Mouse (Mus musculus): ENCODE measurements around the gene Ugcg. TPM values are rescaled to one million over a fixed set of nuclear protein-coding genes. Genes with fewer than 3 reads are reported as not detected.

Ugcg gene
- polyA plus RNA-seq, 2 experiments, result 15.3 to 34.0 TPM

- Histone ChIP-seq H3K27me3 (ENCODE audit: control insufficient read depth, insufficient read depth, low read length) (no peaks in the 10 kb centered on the region), H3K9me3 (ENCODE audit: control insufficient read depth, low read length) (no peaks in the 10 kb centered on the region), H3K36me3 (ENCODE audit: control insufficient read depth, insufficient read depth, low read length) (no peaks in the 10 kb centered on the region), H3K9ac (ENCODE audit: low read depth, low read length, severe bottlenecking) (no peak overlapping the region), H3K4me2 (replicated peaks; ENCODE audit: low read depth, low read length, severe bottlenecking) (no peak overlapping the region), H3K27ac (replicated peaks; ENCODE audit: low read depth, low read length) (no peak overlapping the region), H3K4me3 (replicated peaks; ENCODE audit: low read length) (no peak overlapping the region), H3K4me1 (ENCODE audit: control insufficient read depth, insufficient read depth, low read length) (no peaks in the 10 kb centered on the region)
- no peak for DNase-seq (ENCODE audit: low spot score)
- ATAC-seq (ENCODE audit: low FRiP score, low read depth), result no peak
- TF ChIP-seq POLR2A (IDR thresholded peaks at IDR 0.05; ENCODE audit: borderline replicate concordance, extremely low read depth, insufficient read depth, insufficient read length), result no peak
These were observed 59.0 kb downstream of the Ugcg start for GRCm38 (mm10) chr4:59248035-59248434.

GRCm38 (mm10) chr4:59252386-59253054, 63.5 kb downstream of the Ugcg start:
- Histone ChIP-seq H3K36me3 (ENCODE audit: control insufficient read depth, insufficient read depth, low read length) (no peaks in the 10 kb centered on the region), H3K9me3 (ENCODE audit: control insufficient read depth, low read length) (no peaks in the 10 kb centered on the region), H3K4me1 (ENCODE audit: control insufficient read depth, insufficient read depth, low read length) (no peaks in the 10 kb centered on the region), H3K9ac (ENCODE audit: low read depth, low read length, severe bottlenecking) (no peak overlapping the region), H3K4me2 (replicated peaks; ENCODE audit: low read depth, low read length, severe bottlenecking) (no peak overlapping the region), H3K27ac (replicated peaks; ENCODE audit: low read depth, low read length) (no peak overlapping the region), H3K4me3 (replicated peaks; ENCODE audit: low read length) (no peak overlapping the region), H3K27me3 (ENCODE audit: control insufficient read depth, insufficient read depth, low read length) (no peaks in the 10 kb centered on the region)
- ATAC-seq (ENCODE audit: low FRiP score, low read depth) (no peak), DNase-seq (ENCODE audit: low spot score) (no peak)
- TF ChIP-seq POLR2A (IDR thresholded peaks at IDR 0.05; ENCODE audit: borderline replicate concordance, extremely low read depth, insufficient read depth, insufficient read length), result no peak
- 85% methylated on average over 6 of the region's 6 CpGs for WGBS

- no peak for ATAC-seq (ENCODE audit: low FRiP score, low read depth)
- H3K9ac ChIP-seq (ENCODE audit: low read depth, low read length, severe bottlenecking), result no peak overlapping the region
- H3K36me3 ChIP-seq (ENCODE audit: control insufficient read depth, insufficient read depth, low read length), result no peaks in the 10 kb centered on the region
- WGBS, result 75% methylated on average over 5 of the region's 5 CpGs
- no peaks in the 10 kb centered on the region for H3K4me1 ChIP-seq (ENCODE audit: control insufficient read depth, insufficient read depth, low read length)
- no peaks in the 10 kb centered on the region for H3K27me3 ChIP-seq (ENCODE audit: control insufficient read depth, insufficient read depth, low read length)
- no peaks in the 10 kb centered on the region for H3K9me3 ChIP-seq (ENCODE audit: control insufficient read depth, low read length)
- no peak for TF ChIP-seq POLR2A (IDR thresholded peaks at IDR 0.05; ENCODE audit: borderline replicate concordance, extremely low read depth, insufficient read depth, insufficient read length)
- no peak for DNase-seq (ENCODE audit: low spot score)
- no peak overlapping the region for H3K4me3 ChIP-seq (replicated peaks; ENCODE audit: low read length)
- H3K27ac ChIP-seq (replicated peaks; ENCODE audit: low read depth, low read length), result no peak overlapping the region
- H3K4me2 ChIP-seq (replicated peaks; ENCODE audit: low read depth, low read length, severe bottlenecking), result no peak overlapping the region
These were observed 64.0 kb downstream of the Ugcg start for GRCm38 (mm10) chr4:59253055-59253434.

- H3K4me3 ChIP-seq (replicated peaks; ENCODE audit: low read length), result no peak overlapping the region
These were observed 65.3 kb downstream of the Ugcg start for GRCm38 (mm10) chr4:59254397-59254796.

GRCm38 (mm10) chr4:59255988-59256387, 66.9 kb downstream of the Ugcg start:
- H3K36me3 ChIP-seq (ENCODE audit: control insufficient read depth, insufficient read depth, low read length), result no peaks in the 10 kb centered on the region
- DNase-seq (ENCODE audit: low spot score) (no peak), ATAC-seq (ENCODE audit: low FRiP score, low read depth) (peak; percentile 67; the same call in 1 of the 2 replicates)
- H3K27ac ChIP-seq (replicated peaks; ENCODE audit: low read depth, low read length), result no peak overlapping the region
- no peak overlapping the region for H3K4me3 ChIP-seq (replicated peaks; ENCODE audit: low read length)
- no peak overlapping the region for H3K4me2 ChIP-seq (replicated peaks; ENCODE audit: low read depth, low read length, severe bottlenecking)
- TF ChIP-seq POLR2A (IDR thresholded peaks at IDR 0.05; ENCODE audit: borderline replicate concordance, extremely low read depth, insufficient read depth, insufficient read length), result no peak
- no peaks in the 10 kb centered on the region for H3K9me3 ChIP-seq (ENCODE audit: control insufficient read depth, low read length)
- no peaks in the 10 kb centered on the region for H3K4me1 ChIP-seq (ENCODE audit: control insufficient read depth, insufficient read depth, low read length)
- no peaks in the 10 kb centered on the region for H3K27me3 ChIP-seq (ENCODE audit: control insufficient read depth, insufficient read depth, low read length)
- H3K9ac ChIP-seq (ENCODE audit: low read depth, low read length, severe bottlenecking), result no peak overlapping the region
- WGBS, result 76% methylated on average over 5 of the region's 5 CpGs

More at GRCm38 (mm10) chr4:59254397-59254796, 65.3 kb downstream of the Ugcg start:
- Histone ChIP-seq H3K36me3 (ENCODE audit: control insufficient read depth, insufficient read depth, low read length) (no peaks in the 10 kb centered on the region), H3K27ac (replicated peaks; ENCODE audit: low read depth, low read length) (no peak overlapping the region), H3K27me3 (ENCODE audit: control insufficient read depth, insufficient read depth, low read length) (no peaks in the 10 kb centered on the region), H3K4me2 (replicated peaks; ENCODE audit: low read depth, low read length, severe bottlenecking) (no peak overlapping the region), H3K9me3 (ENCODE audit: control insufficient read depth, low read length) (no peaks in the 10 kb centered on the region), H3K4me1 (ENCODE audit: control insufficient read depth, insufficient read depth, low read length) (no peaks in the 10 kb centered on the region), H3K9ac (ENCODE audit: low read depth, low read length, severe bottlenecking) (no peak overlapping the region)
- 91% methylated on average over 6 of the region's 6 CpGs for WGBS
- no peak for DNase-seq (ENCODE audit: low spot score)
- ATAC-seq (ENCODE audit: low FRiP score, low read depth), result no peak
- TF ChIP-seq POLR2A (IDR thresholded peaks at IDR 0.05; ENCODE audit: borderline replicate concordance, extremely low read depth, insufficient read depth, insufficient read length), result no peak
